29 mouse cellular contexts compared by ENCODE assay signal in the genomic region with DNA sequence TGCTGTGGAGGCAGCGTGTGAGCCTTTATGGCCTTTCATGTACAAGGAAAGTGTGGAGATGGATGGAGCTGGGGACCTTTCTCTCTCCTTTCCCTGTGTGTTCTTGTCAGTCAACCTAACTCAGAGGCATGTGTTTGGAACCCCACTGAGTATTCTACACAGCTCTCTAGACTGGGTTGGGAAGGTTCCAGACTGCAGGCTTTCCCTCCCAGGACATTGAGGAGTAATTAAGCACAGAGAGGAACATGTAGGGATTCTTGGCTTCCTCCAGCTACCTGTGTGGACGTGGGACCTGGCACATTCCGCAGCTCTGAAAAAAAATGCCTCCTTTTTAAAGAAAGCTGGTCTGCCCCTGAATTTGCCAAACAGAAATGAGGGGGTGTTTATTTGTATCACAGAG.
A peak's percentile ranks its signal among the peaks of the same experiment; 100 is the strongest.
DNase-seq lines count a peak whose midpoint lies in the region; ATAC-seq lines count a peak whose summit lies in the region.
"Had no signal": no experiment of that assay in that cellular context is flagged by ENCODE, and none has a peak within 500 bp of the region (broad histone marks: within the 10 kb centered on the region; RNA-seq: fewer than 3 reads in every experiment).

No protein-coding gene starts in this region.

- no peak overlapping the region for H3K9ac ChIP-seq in forebrain, embryonic 11.5 days (ENCODE audit: low read length)
- H3K9ac ChIP-seq in forebrain, embryonic 14.5 days (ENCODE audit: low read length), result no peak overlapping the region
- H3K9ac ChIP-seq: embryonic facial prominence, embryonic 15.5 days; forebrain, embryonic 13.5 days; heart, embryonic 13.5 days; limb, embryonic 12.5 days; liver, embryonic 15.5 days; lung, embryonic 14.5 days had no signal

- intact Hi-C loops in left cerebral cortex, postnatal 36 days (cut with DNase I), result no loop called here

- ATAC-seq in forebrain, embryonic 11.5 days (replicated peaks; ENCODE audit: low FRiP score), result no peak
- ATAC-seq in forebrain, embryonic 14.5 days, result no peak
- ATAC-seq: forebrain, embryonic 13.5 days; hindbrain, embryonic 16.5 days had no signal

- H3K4me1 ChIP-seq in forebrain, embryonic 11.5 days (replicated peaks; ENCODE audit: control insufficient read depth, insufficient read depth, low read length), result no peaks in the 10 kb centered on the region
- H3K4me1 ChIP-seq in forebrain, embryonic 14.5 days (ENCODE audit: control insufficient read depth, insufficient read depth, low read length), result no peaks in the 10 kb centered on the region
- H3K4me1 ChIP-seq: embryonic facial prominence, embryonic 10.5 days; embryonic facial prominence, embryonic 15.5 days; forebrain, embryonic 13.5 days; heart, embryonic 13.5 days; limb, embryonic 12.5 days; liver, embryonic 15.5 days had no signal

- H3K27me3 ChIP-seq in forebrain, embryonic 11.5 days (ENCODE audit: control insufficient read depth, insufficient read depth, low read length), result no peaks in the 10 kb centered on the region
- H3K27me3 ChIP-seq in forebrain, embryonic 14.5 days (replicated peaks; ENCODE audit: control insufficient read depth, insufficient read depth, low read length), result no peaks in the 10 kb centered on the region
- H3K27me3 ChIP-seq: embryonic facial prominence, embryonic 15.5 days; forebrain, embryonic 13.5 days; heart, embryonic 13.5 days; limb, embryonic 12.5 days; liver, embryonic 15.5 days had no signal

- H3K4me2 ChIP-seq in forebrain, embryonic 11.5 days (ENCODE audit: low read depth, low read length, severe bottlenecking), result no peak overlapping the region
- no peak overlapping the region for H3K4me2 ChIP-seq in forebrain, embryonic 14.5 days (ENCODE audit: low read length)
- H3K4me2 ChIP-seq: embryonic facial prominence, embryonic 15.5 days; forebrain, embryonic 13.5 days; heart, embryonic 13.5 days; limb, embryonic 12.5 days; liver, embryonic 15.5 days; lung, embryonic 14.5 days had no signal

- no peaks in the 10 kb centered on the region for H3K9me3 ChIP-seq in forebrain, embryonic 11.5 days (ENCODE audit: control insufficient read depth, low read length)
- H3K9me3 ChIP-seq in forebrain, embryonic 14.5 days (replicated peaks; ENCODE audit: control insufficient read depth, low read length), result no peaks in the 10 kb centered on the region
- H3K9me3 ChIP-seq: embryonic facial prominence, embryonic 10.5 days; embryonic facial prominence, embryonic 15.5 days; forebrain, embryonic 13.5 days; heart, embryonic 13.5 days; limb, embryonic 12.5 days; liver, embryonic 15.5 days had no signal

- WGBS in forebrain, embryonic 11.5 days, result 85% methylated on average over 3 of the region's 3 CpGs
- 80% methylated on average over 3 of the region's 3 CpGs for WGBS in forebrain, embryonic 14.5 days

- H3K27ac ChIP-seq in forebrain, embryonic 11.5 days (ENCODE audit: low read depth, low read length), result no peak overlapping the region
- H3K27ac ChIP-seq in forebrain, embryonic 14.5 days (ENCODE audit: low read depth, low read length), result no peak overlapping the region
- H3K27ac ChIP-seq: embryonic facial prominence, embryonic 10.5 days; embryonic facial prominence, embryonic 15.5 days; forebrain, embryonic 13.5 days; gastrocnemius, adult 2 months; heart, embryonic 13.5 days; kidney, postnatal 0 days; limb, embryonic 12.5 days; liver, embryonic 15.5 days had no signal

- no peak overlapping the region for H3K4me3 ChIP-seq in forebrain, embryonic 11.5 days (ENCODE audit: low read depth, low read length)
- H3K4me3 ChIP-seq in forebrain, embryonic 14.5 days (ENCODE audit: low read depth, low read length), result no peak overlapping the region
- H3K4me3 ChIP-seq: embryonic facial prominence, embryonic 10.5 days; embryonic facial prominence, embryonic 15.5 days; forebrain, embryonic 13.5 days; gastrocnemius, adult 2 months; heart, embryonic 13.5 days; limb, embryonic 12.5 days; liver, embryonic 15.5 days had no signal

- peak; percentile 27 for DNase-seq in forebrain, embryonic 11.5 days (ENCODE audit: low spot score)
- DNase-seq in forebrain, embryonic 14.5 days (ENCODE audit: low spot score), result no peak
- DNase-seq in cerebellum, adult 11 months, result peak; percentile 41
- DNase-seq in cerebellum, adult 9-10 months, result peak; percentile 72
- DNase-seq in cerebellum, postnatal 36 days, result peak; percentile 40 to 41
- DNase-seq in ovary, postnatal 36 days (ENCODE audit: low spot score), result no peak
- DNase-seq in left cerebral cortex, postnatal 36 days (ENCODE audit: low spot score in 2 of 2), result no peak
- DNase-seq: adrenal gland, adult 8-10 months; gastrocnemius, adult 2 months; gastrocnemius, postnatal 36 days; heart, adult 18-20 months; heart, postnatal 10 days; kidney, adult 2 months; kidney, postnatal 4 days; lung, embryonic 14.5 days; lung, postnatal 14 days; midbrain, embryonic 14.5 days; retina, postnatal 1 day; right cerebral cortex, postnatal 14 days; thymus, postnatal 14 days had no signal

- no peaks in the 10 kb centered on the region for H3K36me3 ChIP-seq in forebrain, embryonic 11.5 days (ENCODE audit: control insufficient read depth, insufficient read depth, low read length)
- no peaks in the 10 kb centered on the region for H3K36me3 ChIP-seq in forebrain, embryonic 14.5 days (ENCODE audit: control insufficient read depth, insufficient read depth, low read length)
- H3K36me3 ChIP-seq: embryonic facial prominence, embryonic 10.5 days; embryonic facial prominence, embryonic 15.5 days; G1E; heart, embryonic 13.5 days; limb, embryonic 12.5 days; liver, embryonic 15.5 days had no signal

Comparison
In these comparisons a context has a peak if more than half of its experiments do, and no peak if none do; other contexts are left out.
1. DNase-seq: peak in forebrain, embryonic 11.5 days (single experiment), cerebellum, adult 11 months (single experiment), cerebellum, adult 9-10 months (single experiment) and cerebellum, postnatal 36 days (2 of 2); none in forebrain, embryonic 14.5 days (single experiment), ovary, postnatal 36 days (single experiment) and left cerebral cortex, postnatal 36 days (0 of 2).